ENCODE assay signal across 8 mouse cellular contexts in the genomic region with DNA sequence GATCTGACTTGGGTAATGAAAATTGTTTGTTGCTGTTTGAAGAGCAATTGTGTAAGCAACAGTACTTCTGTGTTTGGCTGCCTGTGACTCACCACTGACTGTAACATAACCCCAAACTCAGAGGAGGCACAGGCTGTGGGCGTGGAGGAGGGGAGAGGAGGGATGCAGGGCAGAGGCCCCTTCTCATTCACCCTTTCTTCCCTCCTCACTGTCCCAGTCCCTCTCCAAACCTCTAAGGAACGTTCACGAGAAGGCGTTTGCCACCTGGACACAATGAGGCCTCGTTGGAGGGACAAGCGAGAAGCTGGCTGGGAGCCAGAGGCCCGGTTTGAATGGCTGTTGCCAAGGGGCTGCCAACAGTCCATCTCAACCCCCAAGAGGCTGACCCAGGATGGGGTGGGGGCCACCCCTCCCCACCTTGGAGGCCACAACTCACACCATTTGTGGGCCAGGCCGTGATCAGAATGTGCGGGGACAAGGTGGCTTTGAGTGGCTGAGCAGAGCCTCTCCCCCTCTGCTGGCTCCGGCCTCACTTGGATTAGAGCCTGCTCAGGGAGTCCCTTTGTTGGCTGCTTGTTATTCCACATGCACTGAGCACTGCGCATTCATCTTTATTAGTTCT.
DNase-seq lines count a peak whose midpoint lies in the region; ATAC-seq and TF ChIP-seq lines count a peak whose summit lies in the region.

No protein-coding gene starts in this region.

- no peak for TF ChIP-seq CTCF in cerebellum, adult 2 months (IDR thresholded peaks at IDR 0.05; ENCODE audit: borderline replicate concordance, insufficient read depth, low read depth, low read length)
- no peak for TF ChIP-seq CTCF in forebrain, postnatal 0 days (IDR thresholded peaks at IDR 0.05; ENCODE audit: low read depth)
- no peak for TF ChIP-seq CTCF in left cerebral cortex, adult 2 months (IDR thresholded peaks at IDR 0.05)

- WGBS in cerebellum, adult 2 months: 9% methylated on average over 11 of the region's 11 CpGs
- WGBS in forebrain, postnatal 0 days: 7% methylated on average over 11 of the region's 11 CpGs
- WGBS in hindbrain, embryonic 10.5 days: 32% methylated on average over 11 of the region's 11 CpGs
- 15% methylated on average over 11 of the region's 11 CpGs for WGBS in midbrain, embryonic 12.5 days
- WGBS in stomach, embryonic 14.5 days: 14% methylated on average over 11 of the region's 11 CpGs

- H3K4me1 ChIP-seq in cerebellum, adult 2 months (ENCODE audit: control insufficient read depth, insufficient read depth, low read length): peaks cover 9% of the 10 kb centered on the region
- peaks cover 9% of the 10 kb centered on the region; the same call in 1 of the 2 replicates for H3K4me1 ChIP-seq in forebrain, postnatal 0 days (ENCODE audit: insufficient read depth)
- H3K4me1 ChIP-seq in hindbrain, embryonic 10.5 days (replicated peaks): peaks cover 26% of the 10 kb centered on the region
- peaks cover 28% of the 10 kb centered on the region for H3K4me1 ChIP-seq in midbrain, embryonic 12.5 days
- peaks cover 31% of the 10 kb centered on the region for H3K4me1 ChIP-seq in stomach, embryonic 14.5 days (ENCODE audit: control insufficient read depth, insufficient read depth, low read length)

- peak; percentile 95 for ATAC-seq in forebrain, postnatal 0 days
- ATAC-seq in midbrain, embryonic 12.5 days (ENCODE audit: low FRiP score, low read depth): peak; percentile 92
- ATAC-seq in stomach, embryonic 14.5 days (ENCODE audit: insufficient number of reproducible peaks, insufficient read depth, low FRiP score, low read depth): peak; percentile 82

- peak; percentile 92 for DNase-seq in NIH3T3 (ENCODE audit: low read depth)
- peak; percentile 66 to 72 for DNase-seq in cerebellum, adult 2 months
- peak; percentile 80 for DNase-seq in forebrain, postnatal 0 days
- DNase-seq in hindbrain, embryonic 10.5 days (ENCODE audit: low spot score): peak; percentile 15
- DNase-seq in left cerebral cortex, adult 2 months (ENCODE audit: extremely low spot score in 1 of 2, low spot score in 2 of 2): peak in 1 of 2 experiments; percentile 52
- DNase-seq in thymus, postnatal 36 days: no peak

- intact Hi-C loops in left cerebral cortex, adult 2 months (cut with DNase I): no loop called here

- no peak overlapping the region for H3K4me2 ChIP-seq in forebrain, postnatal 0 days (ENCODE audit: low read depth)
- H3K4me2 ChIP-seq in midbrain, embryonic 12.5 days (replicated peaks): no peak overlapping the region
- H3K4me2 ChIP-seq in stomach, embryonic 14.5 days (replicated peaks; ENCODE audit: low read depth, low read length): peak overlapping the region; percentile 26

- peak overlapping the region; percentile 23 for H3K27ac ChIP-seq in cerebellum, adult 2 months (ENCODE audit: insufficient read depth, low read length)
- peak overlapping the region; percentile 76 for H3K27ac ChIP-seq in forebrain, postnatal 0 days (ENCODE audit: low read depth, low read length)
- peak overlapping the region; percentile 85 for H3K27ac ChIP-seq in hindbrain, embryonic 10.5 days
- H3K27ac ChIP-seq in left cerebral cortex, adult 2 months: peak overlapping the region; percentile 50
- peak overlapping the region; percentile 88 for H3K27ac ChIP-seq in midbrain, embryonic 12.5 days (replicated peaks)
- peak overlapping the region; percentile 93 for H3K27ac ChIP-seq in stomach, embryonic 14.5 days (ENCODE audit: low read length)

- no peak for TF ChIP-seq POLR2A in cerebellum, adult 2 months (IDR thresholded peaks at IDR 0.05; ENCODE audit: borderline replicate concordance, insufficient read depth, low read length)

- H3K4me3 ChIP-seq in cerebellum, adult 2 months (replicated peaks; ENCODE audit: insufficient read depth, low read depth, low read length): no peak overlapping the region
- no peak overlapping the region for H3K4me3 ChIP-seq in forebrain, postnatal 0 days (ENCODE audit: low read depth, low read length)
- no peak overlapping the region for H3K4me3 ChIP-seq in hindbrain, embryonic 10.5 days
- no peak overlapping the region for H3K4me3 ChIP-seq in left cerebral cortex, adult 2 months
- H3K4me3 ChIP-seq in midbrain, embryonic 12.5 days: no peak overlapping the region
- H3K4me3 ChIP-seq in stomach, embryonic 14.5 days (ENCODE audit: low read depth, low read length): no peak overlapping the region

- no peaks in the 10 kb centered on the region for H3K36me3 ChIP-seq in forebrain, postnatal 0 days (ENCODE audit: insufficient read depth)
- H3K36me3 ChIP-seq in hindbrain, embryonic 10.5 days: no peaks in the 10 kb centered on the region
- no peaks in the 10 kb centered on the region for H3K36me3 ChIP-seq in midbrain, embryonic 12.5 days
- H3K36me3 ChIP-seq in stomach, embryonic 14.5 days (ENCODE audit: control insufficient read depth, insufficient read depth, low read length): no peaks in the 10 kb centered on the region

- no peaks in the 10 kb centered on the region for H3K27me3 ChIP-seq in cerebellum, adult 2 months (ENCODE audit: control insufficient read depth, insufficient read depth, low read length)
- H3K27me3 ChIP-seq in forebrain, postnatal 0 days (ENCODE audit: insufficient read depth, low read length): no peaks in the 10 kb centered on the region
- peaks cover 19% of the 10 kb centered on the region for H3K27me3 ChIP-seq in hindbrain, embryonic 10.5 days (ENCODE audit: insufficient read depth, poor library complexity, severe bottlenecking)
- H3K27me3 ChIP-seq in midbrain, embryonic 12.5 days: peaks cover 9% of the 10 kb centered on the region; the same call in 1 of the 2 replicates
- H3K27me3 ChIP-seq in stomach, embryonic 14.5 days (ENCODE audit: control insufficient read depth, insufficient read depth, low read length): no peaks in the 10 kb centered on the region

- H3K9ac ChIP-seq in forebrain, postnatal 0 days: no peak overlapping the region
- H3K9ac ChIP-seq in midbrain, embryonic 12.5 days (replicated peaks): no peak overlapping the region; the same call in 1 of the 2 replicates
- peak overlapping the region; percentile 30; the same call in 1 of the 2 replicates for H3K9ac ChIP-seq in stomach, embryonic 14.5 days (replicated peaks; ENCODE audit: low read depth, low read length)

- H3K9me3 ChIP-seq in forebrain, postnatal 0 days (ENCODE audit: low read length): no peaks in the 10 kb centered on the region
- H3K9me3 ChIP-seq in hindbrain, embryonic 10.5 days: no peaks in the 10 kb centered on the region
- H3K9me3 ChIP-seq in midbrain, embryonic 12.5 days: no peaks in the 10 kb centered on the region
- H3K9me3 ChIP-seq in stomach, embryonic 14.5 days (ENCODE audit: control insufficient read depth, low read depth, low read length): no peaks in the 10 kb centered on the region

Comparison
In these comparisons a context has a peak if more than half of its experiments do, and no peak if none do; other contexts are left out.
1. DNase-seq: peak in NIH3T3 (single experiment), cerebellum, adult 2 months (2 of 2), forebrain, postnatal 0 days (single experiment) and hindbrain, embryonic 10.5 days (single experiment); none in thymus, postnatal 36 days (0 of 2).
2. H3K27ac ChIP-seq: peak in every context shown above with its lines; median percentile 93 in stomach, embryonic 14.5 days; 88 in midbrain, embryonic 12.5 days; 85 in hindbrain, embryonic 10.5 days; 76 in forebrain, postnatal 0 days; 50 in left cerebral cortex, adult 2 months; 23 in cerebellum, adult 2 months.
3. Peak in every context shown above with its lines, with median percentiles within 50 percentile points of each other: ATAC-seq.